Mouse (Mus musculus): ENCODE measurements around the gene Cdk5rap1.
"Not testable (repeated sequence)": the region's sequence is repeated elsewhere in the genome, so short reads cannot be mapped to it uniquely, and the experiment has no call there.

The Cdk5rap1 gene

DNA sequence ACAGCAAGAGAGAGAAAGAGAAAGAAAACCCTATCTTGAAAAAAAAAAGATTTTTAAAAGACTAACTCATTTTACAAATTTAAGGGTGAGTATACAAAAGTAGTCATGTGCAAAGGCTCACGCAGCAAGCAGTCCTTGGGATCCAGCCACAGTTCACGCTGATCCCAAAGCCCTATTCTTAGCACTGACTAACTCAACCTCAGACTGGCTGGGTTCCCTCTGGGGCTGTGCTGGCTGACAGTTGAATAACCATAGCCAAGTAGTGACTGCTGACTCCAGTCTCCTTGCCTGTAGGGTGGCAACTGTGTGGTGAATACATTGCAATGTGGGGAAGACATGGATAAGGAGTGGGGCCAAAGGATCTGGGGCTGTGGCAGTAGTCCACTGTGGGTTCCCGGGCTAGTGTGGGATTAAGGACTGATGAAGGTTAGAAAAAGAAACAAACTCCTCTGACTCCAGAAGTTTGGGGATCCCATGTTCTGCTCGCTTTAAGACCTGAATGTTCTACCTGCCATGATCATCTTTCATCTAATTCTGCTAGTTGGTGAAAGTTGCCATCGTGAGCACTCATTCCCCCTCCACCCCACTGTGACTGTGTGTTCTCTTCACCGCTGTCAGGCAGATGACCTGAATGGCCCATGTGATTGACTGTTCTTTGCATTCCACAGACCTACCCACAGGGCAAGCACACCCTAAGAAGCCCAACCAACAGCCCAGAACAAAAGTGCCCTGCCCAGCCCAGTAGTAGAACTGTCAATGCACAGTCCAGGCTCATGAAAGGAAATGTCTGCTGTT is 2.2 kb upstream of the Cdk5rap1 start:
- peak; percentile 75 to 82 for DNase-seq (ENCODE audit: low spot score in 2 of 2)

GRCm38 (mm10) chr2:154373961-154374632 is 1.3 kb upstream of the Cdk5rap1 start:
- peak; percentile 11 to 54 for DNase-seq (ENCODE audit: low spot score in 2 of 2)

- peak; percentile 77 to 86 for DNase-seq (ENCODE audit: low spot score in 2 of 2)
These were observed 520 bp downstream of the Cdk5rap1 start for GRCm38 (mm10) chr2:154372151-154372829.

- DNase-seq (ENCODE audit: low spot score in 2 of 2): no peak
These were observed 5.3 kb downstream of the Cdk5rap1 start for GRCm38 (mm10) chr2:154367510-154367909.

DNA sequence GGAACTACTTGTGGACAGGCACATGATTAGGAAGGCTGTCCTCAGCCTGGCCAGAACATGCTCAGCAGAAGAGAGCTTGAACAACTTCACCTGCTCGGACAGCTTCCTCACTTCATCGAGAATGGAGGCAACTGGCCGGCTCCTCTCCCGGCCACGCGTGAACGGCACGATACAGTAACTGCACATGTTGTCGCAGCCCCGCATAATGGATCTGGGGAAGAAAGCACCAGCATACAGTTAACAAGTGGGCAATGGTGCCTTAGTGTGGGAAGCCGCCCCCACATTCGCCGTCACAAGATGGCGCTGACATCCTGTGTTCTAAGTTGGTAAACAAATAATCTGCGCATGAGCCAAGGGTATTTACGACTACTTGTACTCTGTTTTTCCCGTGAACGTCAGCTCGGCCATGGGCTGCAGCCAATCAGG is 18.8 kb downstream of the Cdk5rap1 start:
- peak in 1 of 2 experiments; percentile 11 for DNase-seq (ENCODE audit: low spot score in 2 of 2)

DNA sequence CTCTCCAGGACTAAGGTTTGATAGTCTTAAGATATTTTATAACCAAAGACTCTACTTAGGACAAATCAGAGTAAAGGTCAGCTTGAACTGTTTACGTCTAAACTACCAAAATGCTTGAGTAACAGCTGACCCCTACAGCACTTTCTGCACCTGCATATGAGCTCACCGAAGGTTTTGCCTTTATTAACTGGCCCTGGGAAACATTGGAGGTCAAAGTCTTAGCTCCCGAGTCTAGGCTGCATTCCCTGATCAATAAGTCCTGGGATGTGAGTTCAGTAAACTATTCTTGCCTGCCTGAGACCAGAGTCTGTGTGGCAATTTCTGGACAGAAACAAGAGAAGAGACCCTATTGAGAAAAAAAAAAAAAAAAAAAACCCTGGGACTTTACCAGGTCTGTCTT is 24.7 kb downstream of the Cdk5rap1 start:
- DNase-seq (ENCODE audit: low spot score in 2 of 2): no peak

GRCm38 (mm10) chr2:154339356-154339755 is 33.5 kb downstream of the Cdk5rap1 start:
- no peak for DNase-seq (ENCODE audit: low spot score in 2 of 2)

- no peak for DNase-seq (ENCODE audit: low spot score in 2 of 2)
These were observed 34.6 kb downstream of the Cdk5rap1 start for GRCm38 (mm10) chr2:154338161-154338560.

GRCm38 (mm10) chr2:154335572-154335971 is 37.2 kb downstream of the Cdk5rap1 start:
- DNase-seq (ENCODE audit: low spot score in 2 of 2): no peak

GRCm38 (mm10) chr2:154326852-154327251 is 46.0 kb downstream of the Cdk5rap1 start:
- DNase-seq (ENCODE audit: low spot score in 2 of 2): no peak

GRCm38 (mm10) chr2:154313771-154314170 is 59.0 kb downstream of the Cdk5rap1 start:
- DNase-seq (ENCODE audit: low spot score in 2 of 2): not testable (repeated sequence)

GRCm38 (mm10) chr2:154306927-154307326 is 65.9 kb downstream of the Cdk5rap1 start, which contains the start of gene Bpifb9b:
TSS of gene Bpifb9b (plus strand) at chr2:154307227.
- DNase-seq (ENCODE audit: low spot score in 2 of 2): not testable (repeated sequence)

- not testable (repeated sequence) for DNase-seq (ENCODE audit: low spot score in 2 of 2)
These were observed 68.2 kb downstream of the Cdk5rap1 start for GRCm38 (mm10) chr2:154304604-154305003.

DNA sequence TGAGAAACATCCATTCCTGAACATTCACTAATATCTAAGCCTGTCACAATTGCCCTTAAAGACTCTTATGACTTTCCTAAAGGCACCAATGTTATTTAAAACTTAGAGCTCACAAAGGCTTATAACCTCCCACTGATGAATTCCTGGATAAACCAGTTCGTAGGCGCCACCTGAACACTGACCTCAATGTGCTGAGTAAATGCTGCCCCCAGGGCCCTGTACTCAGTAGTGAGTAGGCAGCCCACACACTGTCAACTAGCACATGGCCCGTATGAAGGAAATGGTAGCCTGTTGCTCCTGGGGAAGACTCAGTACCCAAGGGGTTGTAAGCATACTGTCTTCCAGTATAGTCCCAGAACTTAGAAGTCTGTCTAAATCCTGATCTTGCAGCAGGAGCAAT is 71.0 kb downstream of the Cdk5rap1 start:
- no peak for DNase-seq (ENCODE audit: low spot score in 2 of 2)

- DNase-seq (ENCODE audit: low spot score in 2 of 2): peak in 1 of 2 experiments; percentile 10
These were observed 72.3 kb downstream of the Cdk5rap1 start for GRCm38 (mm10) chr2:154300496-154300895.

DNA sequence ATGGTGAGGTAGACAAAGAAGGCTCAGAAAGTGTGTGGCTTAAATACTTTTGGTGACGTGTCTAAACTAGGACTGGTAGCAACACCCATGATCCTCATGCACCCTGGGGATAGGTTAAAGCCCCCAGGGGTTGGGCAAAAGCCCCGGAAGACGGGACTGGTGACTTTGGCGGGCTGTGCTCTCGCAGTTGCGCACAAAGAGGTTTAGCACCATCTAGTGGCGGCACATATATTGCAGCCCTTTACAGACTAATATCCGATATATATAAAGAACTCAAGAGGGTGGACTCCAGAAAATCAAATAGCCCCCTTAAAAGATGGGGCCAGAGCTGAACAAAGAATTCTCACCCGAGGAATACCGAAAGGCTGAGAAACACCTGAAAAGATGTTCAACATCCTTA is 78.1 kb downstream of the Cdk5rap1 start:
- peak in 1 of 2 experiments; percentile 15 for DNase-seq (ENCODE audit: low spot score in 2 of 2)

DNA sequence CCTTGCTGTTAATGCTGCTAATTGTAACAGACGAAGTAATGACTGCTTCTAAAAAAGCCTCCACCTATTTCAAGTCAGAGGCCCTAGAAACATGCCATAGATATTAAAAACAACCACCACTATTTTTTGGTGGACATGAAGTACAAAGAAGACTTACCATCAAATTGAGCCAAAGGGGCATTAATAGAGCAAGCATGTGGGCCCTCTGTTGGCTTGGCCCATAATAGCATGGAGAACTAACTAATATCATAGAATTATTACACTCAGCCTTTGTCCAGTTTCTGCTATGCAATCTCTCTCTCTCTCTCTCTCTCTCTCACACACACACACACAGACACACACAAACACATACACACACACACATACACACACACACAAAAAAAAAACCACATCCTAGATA is 80.0 kb downstream of the Cdk5rap1 start:
- no peak for DNase-seq (ENCODE audit: low spot score in 2 of 2)

- not testable (repeated sequence) for DNase-seq (ENCODE audit: low spot score in 2 of 2)
These were observed 80.9 kb downstream of the Cdk5rap1 start for GRCm38 (mm10) chr2:154291866-154292265.
